Mouse (Mus musculus) limb, embryonic 15.5 days (tissue): ENCODE measurements around the gene Gm10490. TPM values are rescaled to one million over a fixed set of nuclear protein-coding genes. Genes with fewer than 3 reads are reported as not detected.
"Not testable (repeated sequence)": the region's sequence is repeated elsewhere in the genome, so short reads cannot be mapped to it uniquely, and the experiment has no call there.

Experiments used
- ATAC-seq: fragments of 200-750 bp; cut with Nextera tagmentation; 2 replicates; pipeline ENCODE4 v1.8.0; 2017; ENCODE audit warnings: low read depth, moderate TSS enrichment; ENCODE audit not compliant: insufficient number of reproducible peaks, low FRiP score, low TSS enrichment
- H3K27ac ChIP-seq: fragments of 300-500 bp; sonication (generic); 2 replicates; pipeline ENCODE4 v1.5.1; 2015; ENCODE audit warnings: moderate library complexity, mild to moderate bottlenecking, inconsistent platforms
- H3K27me3 ChIP-seq: fragments of 300-500 bp; sonication (generic); 2 replicates; pipeline ENCODE4 v1.6.1; 2015; ENCODE audit warnings: inconsistent platforms
- H3K36me3 ChIP-seq: fragments of 300-500 bp; sonication (generic); 2 replicates; pipeline ENCODE4 v1.6.1; 2015; ENCODE audit warnings: inconsistent platforms
- H3K4me1 ChIP-seq: fragments of 300-500 bp; sonication (generic); 2 replicates; pipeline ENCODE4 v1.6.1; 2015; ENCODE audit warnings: inconsistent platforms
- H3K4me2 ChIP-seq: fragments of 300-500 bp; sonication (generic); 2 replicates; pipeline ENCODE4 v1.6.1; 2015; ENCODE audit warnings: mild to moderate bottlenecking, inconsistent platforms
- H3K4me3 ChIP-seq: fragments of 300-500 bp; sonication (generic); 2 replicates; pipeline ENCODE4 v1.5.1; 2015; ENCODE audit warnings: mild to moderate bottlenecking, inconsistent platforms
- H3K9ac ChIP-seq: fragments of 300-500 bp; sonication (generic); 2 replicates; pipeline ENCODE4 v1.6.1; 2015; ENCODE audit warnings: inconsistent platforms
- H3K9me3 ChIP-seq: fragments of 300-500 bp; sonication (generic); 2 replicates; pipeline ENCODE4 v1.6.1; 2016; ENCODE audit warnings: inconsistent platforms
- WGBS: fragments of 180-500 bp; shearing (Covaris S2); methylation state at CpG from one replicate; pipeline ENCODE4 v1.1.7; 2015; 5-methylcytosine and 5-hydroxymethylcytosine counted together
- polyA plus RNA-seq: library from polyadenylated mRNA; unstranded; fragments of >200 nt; fragmentation: Nextera tagmentation; extraction: Ambion mirVana; gene quantifications from 2 replicates; pipeline ENCODE4 v1.2.1, GENCODE M21; 2015

Gene Gm10490
- polyA plus RNA-seq, 1 experiment from 2014 or later, result not detected

DNA sequence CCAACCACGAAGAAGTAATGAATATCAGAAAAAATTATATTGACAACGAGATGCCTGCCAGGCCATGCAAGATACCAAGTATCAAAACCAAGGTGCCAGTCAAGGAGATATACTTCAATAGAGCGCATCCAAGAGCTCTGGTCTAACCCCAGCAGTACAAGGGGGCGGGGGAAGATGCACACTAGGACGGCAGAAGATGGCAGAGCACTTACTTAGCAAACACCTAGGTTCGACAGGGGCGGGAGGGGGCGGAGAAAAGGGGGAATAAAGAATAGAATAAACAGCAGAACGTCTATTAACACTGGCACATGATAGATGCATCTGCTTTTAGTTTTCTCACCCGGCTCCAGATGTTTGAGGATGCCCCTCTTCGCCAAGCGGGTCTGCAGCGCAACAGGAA, 11.1 kb upstream of the Gm10490 start:
- peak overlapping the region; percentile 56 for H3K4me3 ChIP-seq
- 0 out of 2 replicates have a peak overlapping the region, but pooled peaks have one; percentile 85 for H3K27ac ChIP-seq
- peak overlapping the region; percentile 48 for H3K4me2 ChIP-seq
- ATAC-seq, result no peak
- no peak overlapping the region for H3K9ac ChIP-seq
- 28% methylated on average over 13 of the region's 13 CpGs for WGBS
- H3K4me1 ChIP-seq, result 0 out of 2 replicates have a peak, but pooled peaks cover 6% of the 10 kb centered on the region
- H3K9me3 ChIP-seq, result no peaks in the 10 kb centered on the region
- H3K27me3 ChIP-seq, result no peaks in the 10 kb centered on the region
- peaks cover 29% of the 10 kb centered on the region for H3K36me3 ChIP-seq

- ATAC-seq, result peak; percentile 97
- Histone ChIP-seq H3K4me1 (0 out of 2 replicates have a peak, but pooled peaks cover 6% of the 10 kb centered on the region), H3K27me3 (no peaks in the 10 kb centered on the region), H3K4me2 (peak within 1 kb of the TSS; percentile 48), H3K36me3 (peaks cover 22% of the 10 kb centered on the region), H3K9me3 (no peaks in the 10 kb centered on the region), H3K4me3 (peak within 1 kb of the TSS; percentile 56), H3K27ac (peak within 1 kb of the TSS; percentile 85), H3K9ac (peak within 1 kb of the TSS; percentile 47)
- 15% methylated on average over 59 of the region's 62 CpGs for WGBS
Measured at GRCm38 (mm10) chrX:7898880-7899874, 10.2 kb upstream of the Gm10490 start, which contains the start of the genes Pqbp1 and Timm17b. Gene Pqbp1 (minus strand): TSS chrX:7899269. Gene Timm17b (plus strand): TSS chrX:7899357.

- no peaks in the 10 kb centered on the region for H3K9me3 ChIP-seq
- no peak overlapping the region for H3K4me3 ChIP-seq
- H3K4me2 ChIP-seq, result no peak overlapping the region
- ATAC-seq, result no peak
- no peaks in the 10 kb centered on the region for H3K27me3 ChIP-seq
- no peak overlapping the region for H3K9ac ChIP-seq
- H3K4me1 ChIP-seq, result 0 out of 2 replicates have a peak, but pooled peaks cover 6% of the 10 kb centered on the region
- no peak overlapping the region for H3K27ac ChIP-seq
- WGBS, result 91% methylated on average over 5 of the region's 5 CpGs
- H3K36me3 ChIP-seq, result peaks cover 16% of the 10 kb centered on the region; the same call in 1 of the 2 replicates
Measured at GRCm38 (mm10) chrX:7904441-7904840, 4.9 kb upstream of the Gm10490 start.

GRCm38 (mm10) chrX:7907735-7908134, 1.6 kb upstream of the Gm10490 start, which contains the start of gene Gm10491:
Gene Gm10491 (minus strand): TSS chrX:7907835.
- WGBS, result 81% methylated on average over 5 of the region's 5 CpGs
- no peaks in the 10 kb centered on the region for H3K9me3 ChIP-seq

DNA sequence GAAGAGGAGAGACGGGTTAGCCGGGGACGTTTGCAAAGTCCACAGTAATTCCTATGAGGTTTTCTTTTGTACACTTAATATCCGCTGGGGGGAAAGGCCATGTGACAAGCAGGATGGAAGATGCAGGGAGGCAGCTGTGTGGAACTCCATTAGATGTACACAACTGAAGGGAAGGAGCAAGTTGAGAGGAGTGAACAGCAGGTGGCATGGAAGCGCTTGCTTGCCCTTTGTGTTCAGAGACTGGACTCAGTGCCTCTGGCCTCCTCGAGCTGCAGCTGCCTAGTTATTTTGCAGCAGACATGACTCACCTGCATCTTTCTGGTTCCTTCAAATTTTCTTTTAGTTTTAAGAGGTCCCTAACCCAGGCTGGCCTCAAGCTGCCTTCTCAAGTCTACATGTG, 1.1 kb downstream of the Gm10490 start:
- H3K4me2 ChIP-seq, result no peak overlapping the region
- ATAC-seq, result no peak
- no peaks in the 10 kb centered on the region for H3K4me1 ChIP-seq
- no peak overlapping the region for H3K27ac ChIP-seq
- no peak overlapping the region for H3K9ac ChIP-seq
- no peaks in the 10 kb centered on the region for H3K27me3 ChIP-seq
- no peak overlapping the region for H3K4me3 ChIP-seq
- H3K36me3 ChIP-seq, result peaks cover 13% of the 10 kb centered on the region; the same call in 1 of the 2 replicates
- WGBS, result 56% methylated on average over 6 of the region's 6 CpGs
- no peaks in the 10 kb centered on the region for H3K9me3 ChIP-seq

More at GRCm38 (mm10) chrX:7907735-7908134, 1.6 kb upstream of the Gm10490 start, which contains the start of gene Gm10491:
- Histone ChIP-seq H3K4me2 (no peak within 1 kb of the TSS), H3K9ac (no peak within 1 kb of the TSS), H3K4me3 (no peak within 1 kb of the TSS), H3K27me3 (no peaks in the 10 kb centered on the region), H3K36me3 (peaks cover 13% of the 10 kb centered on the region; the same call in 1 of the 2 replicates), H3K4me1 (no peaks in the 10 kb centered on the region), H3K27ac (no peak within 1 kb of the TSS)
- ATAC-seq, result no peak

- H3K4me2 ChIP-seq, H3K9ac ChIP-seq, H3K27ac ChIP-seq, H3K4me1 ChIP-seq, H3K4me3 ChIP-seq, ATAC-seq, H3K36me3 ChIP-seq, H3K9me3 ChIP-seq: not testable (repeated sequence)
- 28% methylated on average over 3 of the region's 3 CpGs for WGBS
- peaks cover 23% of the 10 kb centered on the region for H3K27me3 ChIP-seq
Measured at GRCm38 (mm10) chrX:7915669-7916068, 6.3 kb downstream of the Gm10490 start.

DNA sequence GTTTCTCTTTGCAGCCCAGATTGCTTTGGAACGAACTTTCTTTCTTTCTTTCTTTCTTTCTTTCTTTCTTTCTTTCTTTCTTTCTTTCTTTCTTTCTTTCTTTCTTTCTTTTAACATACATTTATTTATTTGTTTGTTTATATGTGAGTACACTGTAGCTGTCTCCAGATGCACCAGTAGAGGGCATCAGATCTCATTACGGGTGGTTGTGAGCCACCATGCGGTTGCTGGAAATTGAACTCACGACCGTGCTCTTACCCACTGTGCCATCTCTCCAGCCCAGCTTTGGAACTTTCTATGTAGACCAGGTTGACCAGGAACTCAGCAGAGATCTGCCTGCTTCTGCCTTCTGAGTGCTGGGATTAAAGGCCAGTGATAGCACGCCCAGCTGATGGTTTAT, 8.6 kb downstream of the Gm10490 start:
- H3K27me3 ChIP-seq, result peaks cover 45% of the 10 kb centered on the region
- not testable (repeated sequence) for H3K4me1 ChIP-seq, H3K4me2 ChIP-seq, H3K36me3 ChIP-seq, H3K4me3 ChIP-seq, ATAC-seq, H3K9me3 ChIP-seq, H3K27ac ChIP-seq, H3K9ac ChIP-seq
- 62% methylated on average over 6 of the region's 6 CpGs for WGBS

DNA sequence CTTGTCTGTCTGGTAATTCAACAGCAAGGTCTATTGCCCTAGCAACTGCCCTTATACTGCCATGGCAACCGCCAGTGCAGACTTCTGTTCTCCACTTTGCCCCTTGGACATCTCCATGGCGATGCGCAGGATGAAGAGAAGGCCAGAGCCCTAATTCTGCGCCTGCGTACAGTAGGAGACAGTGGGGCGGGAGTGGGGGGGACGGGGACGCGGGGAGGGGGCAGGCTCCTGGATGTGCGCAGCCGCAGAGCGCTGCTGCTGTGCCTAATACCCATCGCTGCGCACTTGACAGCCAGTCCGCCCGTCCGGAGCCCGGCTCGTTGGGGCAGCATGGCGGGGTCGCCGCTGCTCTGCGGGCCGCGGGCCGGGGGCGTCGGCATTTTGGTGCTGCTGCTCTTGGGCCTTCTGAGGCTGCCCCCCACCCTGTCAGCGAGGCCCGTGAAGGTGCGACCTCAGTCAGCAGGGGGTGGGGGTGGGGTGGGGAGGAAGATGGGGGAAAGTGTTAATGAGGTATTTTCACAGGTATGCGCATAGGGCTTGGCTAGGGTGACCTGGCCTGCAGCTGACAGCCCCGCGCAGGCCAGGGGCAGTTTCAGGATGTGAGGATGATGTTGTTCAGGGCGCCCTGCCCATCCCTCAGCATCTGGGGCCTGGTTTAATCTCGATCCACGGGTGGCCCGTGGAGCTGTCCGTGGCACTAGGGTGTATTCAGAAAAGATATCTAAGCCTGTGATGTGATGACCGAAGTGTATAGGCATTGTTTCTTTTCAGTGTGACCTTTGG, 10.4 kb downstream of the Gm10490 start, which contains the start of gene Pcsk1n:
Gene Pcsk1n, plus strand, starts transcription at position 222 of the 783 bp plus-strand sequence.
- H3K36me3 ChIP-seq, result no peaks in the 10 kb centered on the region
- no peak within 1 kb of the TSS for H3K9ac ChIP-seq
- no peak within 1 kb of the TSS for H3K27ac ChIP-seq
- peak within 1 kb of the TSS; percentile 37 for H3K4me2 ChIP-seq
- H3K4me1 ChIP-seq, result peaks cover 9% of the 10 kb centered on the region
- 20% methylated on average over 24 of the region's 40 CpGs for WGBS
- H3K4me3 ChIP-seq, result peak within 1 kb of the TSS; percentile 17; the same call in 1 of the 2 replicates
- ATAC-seq, result no peak
- no peaks in the 10 kb centered on the region for H3K9me3 ChIP-seq
- H3K27me3 ChIP-seq, result peaks cover 57% of the 10 kb centered on the region

GRCm38 (mm10) chrX:7922032-7922431, 12.7 kb downstream of the Gm10490 start:
- Histone ChIP-seq H3K27ac (no peak overlapping the region), H3K9me3 (no peaks in the 10 kb centered on the region), H3K27me3 (peaks cover 62% of the 10 kb centered on the region), H3K4me1 (peaks cover 9% of the 10 kb centered on the region), H3K4me3 (peak overlapping the region; percentile 25), H3K4me2 (peak overlapping the region; percentile 45), H3K9ac (no peak overlapping the region), H3K36me3 (no peaks in the 10 kb centered on the region)
- 17% methylated on average over 46 of the region's 48 CpGs for WGBS
- ATAC-seq, result no peak

GRCm38 (mm10) chrX:7926266-7926665, 16.9 kb downstream of the Gm10490 start:
- Histone ChIP-seq H3K9me3 (no peaks in the 10 kb centered on the region), H3K27ac (no peak overlapping the region), H3K27me3 (peaks cover 52% of the 10 kb centered on the region), H3K4me3 (no peak overlapping the region), H3K4me1 (peaks cover 9% of the 10 kb centered on the region), H3K9ac (no peak overlapping the region), H3K36me3 (peaks cover 15% of the 10 kb centered on the region), H3K4me2 (no peak overlapping the region)
- no peak for ATAC-seq
- 66% methylated on average over 6 of the region's 6 CpGs for WGBS

GRCm38 (mm10) chrX:7927116-7927515, 17.8 kb downstream of the Gm10490 start:
- H3K27me3 ChIP-seq, result peaks cover 44% of the 10 kb centered on the region
- 31% methylated on average over 10 of the region's 10 CpGs for WGBS
- ATAC-seq, result no peak

More at GRCm38 (mm10) chrX:7927116-7927515, 17.8 kb downstream of the Gm10490 start:
- H3K9ac ChIP-seq, result no peak overlapping the region
- no peak overlapping the region for H3K4me2 ChIP-seq
- no peak overlapping the region for H3K27ac ChIP-seq
- no peak overlapping the region for H3K4me3 ChIP-seq
- H3K36me3 ChIP-seq, result peaks cover 19% of the 10 kb centered on the region
- H3K9me3 ChIP-seq, result no peaks in the 10 kb centered on the region
- H3K4me1 ChIP-seq, result peaks cover 5% of the 10 kb centered on the region; the same call in 1 of the 2 replicates
